Mouse (Mus musculus) bone marrow macrophage, adult 2 months (primary cell): ENCODE data around the gene Mmadhc.

Experiments used
- CTCF ChIP-seq: IDR thresholded peaks from 2 replicates; pipeline ENCODE4 v1.5.1; 2012; ENCODE audit warnings: low read depth, mild to moderate bottlenecking, low read length, moderate library complexity
- POLR2A ChIP-seq: IDR thresholded peaks from 2 replicates; pipeline ENCODE4 v1.6.1; 2012; ENCODE audit warnings: mild to moderate bottlenecking, low read depth, low read length, borderline replicate concordance

GRCm38 (mm10) chr2:50337596-50337995 is 41.0 kb upstream of the Mmadhc start:
- no peak for TF ChIP-seq CTCF
- no peak for TF ChIP-seq POLR2A
